Mouse (Mus musculus) kidney, adult 8-10 months (tissue): Measurements from ENCODE around the gene Carf.

Source experiments
- DNase-seq, 2 experiments: peaks; one replicate each; pipeline ENCODE4 v3.0.0; 2022

Gene Carf

DNA sequence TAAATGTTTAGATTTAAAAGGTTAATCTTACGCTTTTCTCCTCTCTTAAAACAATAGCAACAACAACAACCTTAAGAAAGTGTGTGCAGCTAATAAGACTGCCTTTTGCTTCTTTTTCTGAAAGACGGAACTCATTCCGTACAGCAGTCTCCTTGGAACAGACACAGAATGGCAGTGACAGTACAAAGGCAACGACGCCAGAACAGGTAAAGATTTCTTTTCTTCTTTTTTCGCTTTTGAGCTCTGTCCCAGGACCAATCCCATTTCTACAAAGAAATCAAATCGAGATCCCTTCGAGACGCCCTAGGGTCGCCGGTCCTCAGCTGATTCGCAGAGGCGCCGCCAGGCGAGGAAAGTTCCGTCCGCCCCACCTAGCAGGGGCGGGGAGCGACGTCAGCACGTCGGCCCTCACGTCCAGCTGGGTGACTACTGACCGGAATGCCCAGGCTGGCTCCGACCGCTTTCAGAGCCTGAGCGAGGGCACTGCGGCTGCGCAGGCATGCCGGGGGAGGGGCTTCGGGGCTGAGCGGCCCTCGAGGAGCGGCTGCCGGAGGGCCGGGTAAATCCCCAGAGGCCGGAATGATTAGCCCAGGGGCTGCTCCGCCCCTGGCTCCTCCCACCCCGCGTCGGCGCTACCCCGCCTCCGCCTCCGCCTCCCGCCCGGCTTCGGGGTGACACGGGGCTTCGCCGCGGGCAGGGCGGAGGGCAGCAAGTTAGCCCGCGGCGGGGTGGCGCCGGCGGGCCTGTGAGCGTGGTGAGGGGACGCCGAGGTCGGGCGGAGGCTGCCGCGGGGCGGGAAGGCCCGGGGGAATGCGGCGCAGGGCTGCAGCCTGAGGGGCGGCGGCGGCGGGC lies 82.1 kb downstream of the Carf start, which contains the start of gene Nbeal1:
Nbeal1 (plus strand) TSS at position 668 of the 852 bp plus-strand sequence.
- DNase-seq, result peak; percentile 99

DNA sequence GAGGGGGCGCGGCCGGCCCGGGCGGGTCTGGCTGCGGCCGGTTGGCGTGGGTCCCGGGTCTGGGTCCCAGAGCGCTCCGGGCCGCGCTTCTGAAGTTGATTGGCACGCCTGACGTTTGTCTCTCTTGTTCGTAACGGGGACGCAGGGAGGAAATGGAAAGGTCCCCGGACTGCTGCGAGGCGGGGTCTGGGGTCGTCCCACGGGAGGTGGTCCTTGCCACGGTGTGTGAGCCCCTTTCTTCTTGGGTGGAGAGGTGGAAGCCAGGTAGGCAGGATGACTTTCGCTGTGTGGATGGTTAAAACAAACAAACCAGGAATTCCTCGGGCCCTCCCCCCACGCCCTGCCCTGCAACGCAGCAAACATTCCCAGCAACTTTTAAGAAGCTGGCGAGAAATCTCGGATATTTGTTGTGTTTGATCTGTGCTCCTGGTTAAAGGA lies 82.8 kb downstream of the Carf start:
- peak; percentile 40 to 56 for DNase-seq

DNA sequence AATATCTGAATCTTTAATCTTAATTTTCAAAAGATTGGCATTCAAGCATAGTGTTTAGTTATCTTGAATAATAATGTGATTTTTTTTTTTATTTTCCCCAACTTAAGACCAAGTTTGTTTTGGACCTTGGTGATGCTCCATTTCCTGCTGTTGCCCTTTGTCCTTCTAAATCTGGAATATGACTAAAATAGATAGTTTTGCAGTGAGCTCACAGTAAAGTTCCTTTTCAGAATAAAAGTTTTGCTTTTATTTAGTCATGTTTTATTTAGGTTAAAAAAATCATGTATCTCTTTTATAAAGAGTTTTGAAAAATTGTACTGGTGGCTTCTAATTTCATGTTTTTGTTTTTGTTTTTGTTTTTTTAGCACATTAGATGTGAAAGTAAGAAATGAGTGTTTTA lies 90.4 kb downstream of the Carf start:
- DNase-seq, result peak in 1 of 2 experiments; percentile 7

DNA sequence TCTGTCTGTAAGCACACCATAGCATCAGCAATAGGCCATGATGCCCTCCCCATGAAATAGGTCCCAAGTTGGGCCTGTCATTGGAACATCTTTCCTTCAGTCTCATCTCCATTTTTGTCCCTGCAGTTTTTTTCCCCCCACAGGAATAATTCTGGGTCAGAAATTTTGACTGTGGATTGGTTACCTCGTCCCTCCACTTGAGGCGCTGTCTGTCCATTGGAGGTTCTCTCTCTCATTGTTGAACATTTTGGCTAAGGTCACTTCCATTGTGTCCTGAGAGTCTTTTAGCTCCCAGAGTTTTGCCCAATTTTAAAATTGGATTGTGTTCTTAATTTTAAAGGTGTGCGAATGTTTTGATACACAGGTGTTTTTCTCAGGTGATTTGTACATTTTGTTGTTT lies 98.8 kb downstream of the Carf start:
- no peak for DNase-seq

DNA sequence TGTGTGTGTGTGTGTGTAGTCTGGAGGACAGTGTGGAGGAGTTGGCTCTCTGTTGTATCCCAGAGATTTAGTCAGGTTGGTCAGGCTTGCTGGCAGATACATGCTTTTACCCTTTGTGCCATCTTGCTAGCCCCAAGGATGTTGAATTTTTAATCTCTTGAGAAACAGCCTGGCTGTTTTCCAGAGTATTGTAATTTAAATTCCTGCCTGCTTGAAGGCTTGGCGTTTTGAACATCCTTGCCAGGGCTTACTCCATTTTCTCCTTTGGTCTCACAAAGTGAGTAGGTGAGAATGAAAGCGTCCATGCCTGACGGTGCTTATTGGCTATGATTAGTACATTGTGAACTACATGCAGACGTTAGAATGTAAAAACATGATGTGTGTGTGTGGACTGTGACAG lies 101.0 kb downstream of the Carf start:
- no peak for DNase-seq
